Mouse (Mus musculus) E14TG2a.4 (cell line): ENCODE measurements at regions not wholly inside any gene's neighbourhood (a gene's known extent, or its start where the extent isn't known, plus 50 kb on each side); places are given as distances from the start of the nearest gene placed in this dataset.

Experiments
- H3K27me3 ChIP-seq: 2 replicates; pipeline ENCODE4 v1.6.1; 2014; ENCODE audit warnings: low read length, control low read depth; ENCODE audit not compliant: insufficient read depth
- H3K36me3 ChIP-seq: 2 replicates; pipeline ENCODE4 v1.6.1; 2014; ENCODE audit warnings: low read length, control low read depth; ENCODE audit not compliant: insufficient read depth
- H3K4me1 ChIP-seq: replicated peaks from 2 replicates; pipeline ENCODE4 v1.6.1; 2014; ENCODE audit warnings: low read depth, low read length, control low read depth
- H3K4me3 ChIP-seq: replicated peaks from 2 replicates; pipeline ENCODE4 v1.5.1; 2014; ENCODE audit warnings: mild to moderate bottlenecking, low read length
- H3K9me3 ChIP-seq: 2 replicates; pipeline ENCODE4 v1.6.1; 2014; ENCODE audit warnings: low read length, control low read depth
- CTCF ChIP-seq: conservative IDR thresholded peaks from 2 replicates; pipeline ENCODE4 v1.5.1; 2014; ENCODE audit warnings: low read length
- NANOG ChIP-seq: IDR thresholded peaks from 2 replicates; pipeline ENCODE4 v1.6.1; 2014; ENCODE audit warnings: borderline replicate concordance, low read length, mixed read lengths
- POU5F1 ChIP-seq: IDR thresholded peaks from 2 replicates; pipeline ENCODE4 v1.6.1; 2014; ENCODE audit warnings: low read length, borderline replicate concordance

DNA sequence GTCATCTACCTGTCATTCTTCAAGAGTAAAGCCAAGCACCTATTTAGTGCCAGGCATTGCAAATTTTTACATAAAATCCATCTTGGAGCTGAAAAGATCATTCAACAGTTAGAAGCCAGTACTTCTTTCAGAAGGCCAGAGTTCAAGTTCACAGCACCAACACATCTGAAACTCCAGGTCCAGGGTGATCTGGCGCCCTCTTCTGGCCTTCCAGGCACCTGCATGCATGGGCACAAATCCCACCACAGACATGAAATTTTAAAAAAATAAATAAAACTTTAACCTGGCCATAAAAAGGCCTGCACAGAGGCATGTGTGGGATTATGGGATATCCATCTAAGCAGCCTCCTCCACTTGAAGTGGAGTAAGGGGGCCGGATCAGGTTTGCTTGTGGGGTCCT is 144.7 kb downstream of the Cct6b start:
- Histone ChIP-seq H3K4me3 (no peak overlapping the region), H3K36me3 (no peaks in the 10 kb centered on the region), H3K9me3 (no peaks in the 10 kb centered on the region), H3K4me1 (peaks cover 6% of the 10 kb centered on the region), H3K27me3 (peaks cover 40% of the 10 kb centered on the region)
- TF ChIP-seq NANOG (no peak), CTCF (peak; percentile 91), POU5F1 (no peak)

DNA sequence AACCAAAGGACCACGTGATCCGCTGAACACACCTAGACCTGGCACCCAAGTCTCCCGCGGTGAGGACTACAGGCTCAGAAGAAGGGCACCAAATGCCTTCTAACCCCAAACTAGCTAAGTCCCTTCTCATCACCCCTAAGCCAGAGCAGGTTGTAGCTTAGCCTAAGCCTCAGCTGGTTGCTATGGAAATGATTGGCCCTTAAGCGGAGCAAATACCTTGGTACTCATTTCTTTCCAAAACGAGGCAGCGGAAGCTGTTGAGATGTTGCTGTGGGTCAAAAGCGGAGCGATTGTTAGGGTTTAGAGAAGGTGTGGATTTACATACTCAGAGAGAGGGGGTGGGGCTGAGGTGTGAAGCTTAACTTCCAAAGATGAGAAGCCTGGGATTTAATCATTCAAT is 145.7 kb downstream of the Cct6b start:
- peaks cover 9% of the 10 kb centered on the region for H3K4me1 ChIP-seq
- no peaks in the 10 kb centered on the region for H3K36me3 ChIP-seq
- no peak overlapping the region; the same call in 1 of the 2 replicates for H3K4me3 ChIP-seq
- H3K27me3 ChIP-seq, result peaks cover 39% of the 10 kb centered on the region
- no peaks in the 10 kb centered on the region for H3K9me3 ChIP-seq
- TF ChIP-seq CTCF (no peak), POU5F1 (no peak), NANOG (no peak)

DNA sequence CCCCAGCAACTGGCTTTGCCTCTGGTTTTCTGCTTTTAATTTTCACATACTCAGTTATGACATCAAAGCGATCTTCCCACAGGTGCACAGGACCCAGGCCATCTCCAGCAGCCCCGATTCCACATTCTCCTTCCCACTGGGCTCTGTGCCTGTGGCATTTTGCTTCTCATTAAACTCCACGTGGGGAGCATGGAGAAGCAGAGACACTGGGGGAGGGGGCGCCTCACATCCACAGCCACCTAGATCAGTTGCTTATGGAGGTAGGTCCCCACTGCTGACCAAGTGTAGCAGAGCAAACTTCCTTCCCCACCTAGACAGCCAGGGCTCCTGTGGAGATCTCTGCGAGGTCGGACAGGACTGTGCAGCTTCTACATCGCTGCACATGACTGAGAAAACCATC is 147.3 kb downstream of the Cct6b start:
- Histone ChIP-seq H3K4me1 (peaks cover 9% of the 10 kb centered on the region), H3K27me3 (peaks cover 25% of the 10 kb centered on the region), H3K36me3 (no peaks in the 10 kb centered on the region), H3K9me3 (no peaks in the 10 kb centered on the region), H3K4me3 (no peak overlapping the region)
- no peak for TF ChIP-seq NANOG
- TF ChIP-seq POU5F1, result no peak
- no peak for TF ChIP-seq CTCF

DNA sequence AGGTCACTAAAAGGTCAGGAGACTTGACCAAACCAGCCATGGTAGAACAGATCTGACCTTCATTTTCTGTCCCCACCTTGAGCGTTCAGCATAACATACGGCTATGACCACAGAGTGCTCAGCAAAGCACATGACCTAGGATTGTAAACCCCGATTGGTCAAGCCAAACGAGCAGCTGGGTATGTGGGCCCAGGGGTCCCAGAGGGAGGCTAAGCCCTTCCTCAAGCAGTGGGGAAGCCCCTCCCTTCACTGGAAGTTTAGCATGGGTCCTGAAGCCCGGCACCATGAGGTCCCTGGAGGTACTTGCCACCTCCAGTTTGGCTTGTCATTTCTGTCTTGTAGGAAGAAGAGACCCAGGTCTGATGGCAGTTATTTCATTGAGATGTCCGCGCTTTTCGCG is 149.8 kb downstream of the Cct6b start:
- no peak for TF ChIP-seq CTCF
- no peak for TF ChIP-seq NANOG
- TF ChIP-seq POU5F1, result no peak
- Histone ChIP-seq H3K36me3 (no peaks in the 10 kb centered on the region), H3K4me3 (no peak overlapping the region), H3K27me3 (peaks cover 35% of the 10 kb centered on the region), H3K9me3 (no peaks in the 10 kb centered on the region), H3K4me1 (peaks cover 9% of the 10 kb centered on the region)

DNA sequence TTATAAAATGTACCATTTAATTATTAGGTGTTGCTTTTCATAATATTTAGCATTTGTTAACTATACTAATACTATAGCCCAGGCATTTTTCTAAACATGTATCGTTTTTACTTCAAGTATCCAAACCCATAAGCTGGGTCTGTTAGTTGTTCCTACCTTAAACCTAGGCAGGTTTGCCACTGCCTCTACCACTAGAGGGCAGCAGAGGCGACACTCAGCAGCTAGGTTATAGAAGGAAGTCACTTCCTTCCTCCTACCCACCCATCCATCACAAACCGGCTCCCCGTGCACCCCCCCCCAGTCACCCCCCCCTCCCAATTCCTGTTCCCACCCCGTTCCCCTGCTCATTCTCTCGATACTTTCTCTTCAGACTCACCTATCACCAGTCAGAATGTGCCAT is 150.6 kb downstream of the Cct6b start:
- Histone ChIP-seq H3K27me3 (peaks cover 39% of the 10 kb centered on the region), H3K36me3 (no peaks in the 10 kb centered on the region)
- peak; percentile 76 for TF ChIP-seq CTCF
- TF ChIP-seq POU5F1, result no peak
- TF ChIP-seq NANOG, result no peak

DNA sequence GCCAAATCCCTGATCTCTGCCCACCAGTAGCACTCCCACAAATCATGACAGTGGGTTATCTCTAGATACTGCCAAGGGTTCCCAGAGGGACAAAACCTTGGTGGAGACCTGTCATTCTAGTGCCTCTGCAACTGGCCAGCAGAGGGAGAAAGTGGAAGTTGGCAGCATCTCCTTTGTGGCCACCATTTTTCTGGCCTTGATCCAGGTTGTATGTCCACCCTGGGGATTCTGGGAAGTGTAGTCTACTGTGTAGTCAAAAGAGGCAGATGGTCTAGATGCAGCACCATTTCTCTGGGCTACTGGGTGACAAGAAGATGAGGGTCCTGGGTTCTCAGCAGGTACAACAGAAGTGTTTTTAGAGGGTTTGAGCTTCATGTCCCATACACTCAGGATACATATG is 152.1 kb downstream of the Cct6b start:
- H3K27me3 ChIP-seq, result peaks cover 32% of the 10 kb centered on the region
- no peak for TF ChIP-seq NANOG
- TF ChIP-seq CTCF, result peak; percentile 11; the same call in 1 of the 2 replicates
- peaks cover 3% of the 10 kb centered on the region; the same call in 1 of the 2 replicates for H3K4me1 ChIP-seq
- no peaks in the 10 kb centered on the region for H3K9me3 ChIP-seq
- no peak overlapping the region for H3K4me3 ChIP-seq
- no peaks in the 10 kb centered on the region for H3K36me3 ChIP-seq

More for the DNA sequence above, 150.6 kb downstream of the Cct6b start:
- Histone ChIP-seq H3K4me1 (peaks cover 8% of the 10 kb centered on the region), H3K9me3 (no peaks in the 10 kb centered on the region), H3K4me3 (no peak overlapping the region)

DNA sequence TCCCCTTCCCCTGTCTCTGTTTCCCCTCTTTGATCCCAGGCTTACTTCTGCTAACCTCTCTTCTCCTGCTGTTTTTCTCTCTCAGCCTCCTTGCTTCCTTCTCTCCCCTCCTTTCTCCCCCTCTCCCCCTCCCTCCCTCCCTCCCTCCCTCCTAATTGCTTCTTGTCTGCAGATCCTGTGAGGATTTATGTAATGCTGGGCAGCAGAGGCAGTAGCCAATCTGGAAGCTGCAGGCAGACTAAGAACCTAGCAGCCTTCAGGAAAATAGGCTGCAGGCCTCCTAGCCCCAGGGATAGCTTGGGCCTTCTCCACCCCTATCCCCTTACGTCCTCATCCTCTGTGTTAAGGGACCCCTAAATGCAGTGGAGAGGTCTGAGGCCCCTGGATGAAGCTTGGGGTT is 155.2 kb downstream of the Cct6b start:
- Histone ChIP-seq H3K9me3 (no peaks in the 10 kb centered on the region), H3K27me3 (peaks cover 44% of the 10 kb centered on the region), H3K4me3 (no peak overlapping the region), H3K36me3 (no peaks in the 10 kb centered on the region), H3K4me1 (peaks cover 12% of the 10 kb centered on the region)
- no peak for TF ChIP-seq POU5F1
- TF ChIP-seq NANOG, result no peak
- no peak for TF ChIP-seq CTCF

DNA sequence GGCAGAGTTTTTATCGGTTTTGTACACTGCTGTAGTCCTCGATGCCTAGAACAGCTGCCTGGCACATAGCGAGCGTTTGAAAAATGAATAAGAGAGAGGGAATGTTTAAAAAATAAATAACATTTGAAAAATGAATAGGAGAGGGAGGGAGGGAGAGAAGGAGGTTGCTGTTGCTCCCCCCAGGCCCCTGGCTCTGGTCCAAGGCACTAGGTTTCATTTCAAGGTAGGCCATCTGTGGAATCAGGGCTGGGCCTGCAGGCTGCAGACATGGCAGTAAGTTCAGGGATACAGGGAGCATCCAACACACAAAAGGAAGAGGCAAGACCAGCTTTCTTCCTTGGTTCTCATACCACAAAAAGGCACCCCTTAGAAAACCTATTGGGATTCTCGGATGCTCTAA is 156.5 kb downstream of the Cct6b start:
- no peak overlapping the region for H3K4me3 ChIP-seq
- TF ChIP-seq CTCF (no peak), POU5F1 (no peak), NANOG (no peak)
- H3K4me1 ChIP-seq, result peaks cover 13% of the 10 kb centered on the region
- no peaks in the 10 kb centered on the region for H3K9me3 ChIP-seq
- H3K36me3 ChIP-seq, result no peaks in the 10 kb centered on the region
- peaks cover 57% of the 10 kb centered on the region for H3K27me3 ChIP-seq

DNA sequence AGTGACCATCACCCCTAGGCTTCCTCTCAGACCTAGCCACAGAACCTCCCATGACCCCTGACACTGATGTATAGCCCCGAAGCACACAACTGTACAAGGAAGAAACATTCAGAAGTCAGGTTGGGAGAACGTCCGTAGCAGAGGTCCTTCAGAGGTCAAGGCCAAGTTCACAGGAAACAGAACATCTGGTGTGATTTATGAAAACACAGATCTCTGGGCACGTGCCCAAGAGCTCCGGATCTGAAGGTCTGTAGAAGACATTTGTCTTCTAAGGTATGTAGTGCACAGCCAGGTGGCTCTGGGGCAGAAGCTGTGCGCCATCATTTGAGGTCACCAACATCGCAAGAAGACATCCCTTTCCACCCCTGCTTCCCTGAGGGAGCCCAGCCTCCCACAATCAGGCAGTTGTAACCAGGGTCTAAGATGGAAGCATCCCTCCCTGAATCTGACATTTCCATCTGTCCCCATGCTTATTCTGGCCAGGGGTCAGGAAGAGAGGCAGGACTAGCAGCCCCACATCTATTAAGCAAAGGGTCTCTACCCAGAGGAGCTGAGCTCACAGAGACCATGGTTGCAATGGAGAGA is 159.8 kb downstream of the Cct6b start:
- H3K9me3 ChIP-seq, result no peaks in the 10 kb centered on the region
- peaks cover 44% of the 10 kb centered on the region for H3K4me1 ChIP-seq
- TF ChIP-seq CTCF (no peak), NANOG (no peak), POU5F1 (no peak)
- H3K4me3 ChIP-seq, result no peak overlapping the region
- no peaks in the 10 kb centered on the region for H3K36me3 ChIP-seq
- peaks cover 64% of the 10 kb centered on the region for H3K27me3 ChIP-seq
